Comparison of ENCODE assay signal across 9 mouse cellular contexts in genomic region chr7:80207314-80207731, GRCm38 (mm10). TPM values are rescaled to one million over a fixed set of nuclear protein-coding genes. Genes with fewer than 3 reads are reported as not detected.
DNase-seq lines count a peak whose midpoint lies in the region; ATAC-seq lines count a peak whose summit lies in the region.
"Had no signal": no experiment of that assay in that cellular context is flagged by ENCODE, and none has a peak within 500 bp of the region (broad histone marks: within the 10 kb centered on the region; RNA-seq: fewer than 3 reads in every experiment).

No protein-coding gene starts in this region.

- peaks cover 8% of the 10 kb centered on the region for H3K36me3 ChIP-seq in embryonic facial prominence, embryonic 10.5 days (replicated peaks)
- H3K36me3 ChIP-seq in stomach, embryonic 16.5 days (ENCODE audit: control insufficient read depth, insufficient read depth, low read length), result no peaks in the 10 kb centered on the region
- H3K36me3 ChIP-seq: midbrain, embryonic 12.5 days had no signal

- H3K4me3 ChIP-seq in embryonic facial prominence, embryonic 10.5 days, result no peak overlapping the region
- H3K4me3 ChIP-seq in stomach, embryonic 16.5 days (replicated peaks; ENCODE audit: low read length), result no peak overlapping the region
- H3K4me3 ChIP-seq: midbrain, embryonic 12.5 days had no signal

- no peaks in the 10 kb centered on the region for H3K9me3 ChIP-seq in embryonic facial prominence, embryonic 10.5 days
- no peaks in the 10 kb centered on the region for H3K9me3 ChIP-seq in stomach, embryonic 16.5 days (replicated peaks; ENCODE audit: control insufficient read depth, low read length)
- H3K9me3 ChIP-seq: midbrain, embryonic 12.5 days had no signal

- no peaks in the 10 kb centered on the region for H3K27me3 ChIP-seq in embryonic facial prominence, embryonic 10.5 days (replicated peaks; ENCODE audit: low read depth, poor library complexity, severe bottlenecking)
- H3K27me3 ChIP-seq in stomach, embryonic 16.5 days (ENCODE audit: control insufficient read depth, insufficient read depth, low read length), result no peaks in the 10 kb centered on the region
- H3K27me3 ChIP-seq: midbrain, embryonic 12.5 days had no signal

- H3K4me2 ChIP-seq in stomach, embryonic 16.5 days (ENCODE audit: low read depth, low read length), result peak overlapping the region; percentile 31
- H3K4me2 ChIP-seq: midbrain, embryonic 12.5 days had no signal

- peak; percentile 53 to 81 for DNase-seq in spleen, postnatal 4 days (ENCODE audit: low spot score in 2 of 2)
- DNase-seq in spleen, postnatal 14 days (ENCODE audit: low spot score in 2 of 2), result no peak
- no peak for DNase-seq in embryonic facial prominence, embryonic 10.5 days (ENCODE audit: low spot score)
- peak; percentile 75 for DNase-seq in kidney, postnatal 14 days
- DNase-seq in left cerebral cortex, postnatal 4 days, result no peak
- no peak for DNase-seq in ovary, postnatal 36 days (ENCODE audit: low spot score)
- DNase-seq: embryo, embryonic 11 days had no signal

- ATAC-seq in stomach, embryonic 16.5 days (ENCODE audit: insufficient read depth, low FRiP score), result peak; percentile 77

- H3K9ac ChIP-seq in stomach, embryonic 16.5 days (ENCODE audit: low read length), result peak overlapping the region; percentile 41; the same call in 1 of the 2 replicates
- H3K9ac ChIP-seq: midbrain, embryonic 12.5 days had no signal

- peak overlapping the region; percentile 66 for H3K27ac ChIP-seq in embryonic facial prominence, embryonic 10.5 days (replicated peaks)
- peak overlapping the region; percentile 94 for H3K27ac ChIP-seq in stomach, embryonic 16.5 days (ENCODE audit: low read length)

- intact Hi-C loops in left cerebral cortex, postnatal 4 days (cut with DNase I), result no loop called here

- peaks cover 75% of the 10 kb centered on the region for H3K4me1 ChIP-seq in embryonic facial prominence, embryonic 10.5 days
- H3K4me1 ChIP-seq in stomach, embryonic 16.5 days (ENCODE audit: control insufficient read depth, insufficient read depth, low read length), result peaks cover 76% of the 10 kb centered on the region

- WGBS in embryonic facial prominence, embryonic 10.5 days, result 69% methylated on average over 3 of the region's 3 CpGs
- WGBS in stomach, embryonic 16.5 days, result 54% methylated on average over 3 of the region's 3 CpGs

RNA-seq across cellular contexts. Expression of gene Sema4b, which starts 20.7 kb away (rescaled TPM):
- polyA plus RNA-seq in embryonic facial prominence, embryonic 10.5 days (2016; fragmentation: Nextera tagmentation; extraction: Ambion mirVana), result 11.4 and 11.9 TPM in 2 replicates
- polyA plus RNA-seq in stomach, embryonic 16.5 days (2015; fragmentation: Nextera tagmentation; extraction: Ambion mirVana), result 19.7 and 23.7 TPM in 2 replicates
- 10 to 100 TPM; 31.4 to 33.9 TPM for total RNA-seq in left cerebral cortex, postnatal 4 days (2021)

RNA-seq across cellular contexts. Expression of gene Cib1, which starts 25.3 kb away (rescaled TPM):
- polyA plus RNA-seq in embryonic facial prominence, embryonic 10.5 days (2016; fragmentation: Nextera tagmentation; extraction: Ambion mirVana), result 67.4 and 70.8 TPM in 2 replicates
- 141 and 167 TPM in 2 replicates for polyA plus RNA-seq in stomach, embryonic 16.5 days (2015; fragmentation: Nextera tagmentation; extraction: Ambion mirVana)
- 10 to 100 TPM; 14.2 to 16.4 TPM for total RNA-seq in left cerebral cortex, postnatal 4 days (2021)

RNA-seq across cellular contexts. Expression of gene Gdpgp1, which starts 25.3 kb away (rescaled TPM):
- 6.6 and 6.7 TPM in 2 replicates for polyA plus RNA-seq in embryonic facial prominence, embryonic 10.5 days (2016; fragmentation: Nextera tagmentation; extraction: Ambion mirVana)
- polyA plus RNA-seq in stomach, embryonic 16.5 days (2015; fragmentation: Nextera tagmentation; extraction: Ambion mirVana), result 4.0 and 4.7 TPM in 2 replicates
- 1 to 10 TPM; 4.6 to 5.1 TPM for total RNA-seq in left cerebral cortex, postnatal 4 days (2021)

RNA-seq across cellular contexts. Expression of gene Ttll13, which starts 38.9 kb away (rescaled TPM):
- polyA plus RNA-seq in embryonic facial prominence, embryonic 10.5 days (2016; fragmentation: Nextera tagmentation; extraction: Ambion mirVana), result 0.57 and 0.89 TPM in 2 replicates
- 0.56 and 1.1 TPM in 2 replicates for polyA plus RNA-seq in stomach, embryonic 16.5 days (2015; fragmentation: Nextera tagmentation; extraction: Ambion mirVana)
- total RNA-seq in left cerebral cortex, postnatal 4 days (2021), result 1 to 10 TPM; 1.1 to 2.2 TPM

RNA-seq across cellular contexts. Expression of gene Ngrn, which starts 53.7 kb away (rescaled TPM):
- 42.7 and 43.2 TPM in 2 replicates for polyA plus RNA-seq in embryonic facial prominence, embryonic 10.5 days (2016; fragmentation: Nextera tagmentation; extraction: Ambion mirVana)
- polyA plus RNA-seq in stomach, embryonic 16.5 days (2015; fragmentation: Nextera tagmentation; extraction: Ambion mirVana), result 52.2 and 53.3 TPM in 2 replicates
- 10 to 100 TPM; 41.6 to 42.7 TPM for total RNA-seq in left cerebral cortex, postnatal 4 days (2021)

Comparison
In these comparisons a context has a peak if more than half of its experiments do, and no peak if none do; other contexts are left out.
1. DNase-seq: peak in spleen, postnatal 4 days (2 of 2) and kidney, postnatal 14 days (single experiment); none in spleen, postnatal 14 days (0 of 2), embryonic facial prominence, embryonic 10.5 days (single experiment), left cerebral cortex, postnatal 4 days (single experiment) and ovary, postnatal 36 days (single experiment).